Mouse (Mus musculus): Measurements from ENCODE around the gene Lrtm2.

The Lrtm2 gene

GRCm38 (mm10) chr6:119333831-119334230, 3.3 kb upstream of the Lrtm2 start:
- no peak for DNase-seq

- DNase-seq, result no peak
Measured at GRCm38 (mm10) chr6:119333202-119333601, 2.6 kb upstream of the Lrtm2 start.

GRCm38 (mm10) chr6:119332111-119332510, 1.5 kb upstream of the Lrtm2 start:
- DNase-seq, result no peak

- DNase-seq, result peak; percentile 47 to 51
Measured at GRCm38 (mm10) chr6:119329936-119330335, 630 bp downstream of the Lrtm2 start.

- peak; percentile 44 to 64 for DNase-seq
Measured at GRCm38 (mm10) chr6:119329215-119329714, 1.3 kb downstream of the Lrtm2 start.

GRCm38 (mm10) chr6:119328521-119329115, 1.9 kb downstream of the Lrtm2 start:
- peak in 1 of 2 experiments; percentile 53 for DNase-seq

GRCm38 (mm10) chr6:119326541-119326940, 4.0 kb downstream of the Lrtm2 start:
- no peak for DNase-seq

GRCm38 (mm10) chr6:119325978-119326377, 4.6 kb downstream of the Lrtm2 start:
- DNase-seq, result no peak

- no peak for DNase-seq
Measured at GRCm38 (mm10) chr6:119324776-119325175, 5.8 kb downstream of the Lrtm2 start.

- DNase-seq, result peak in 1 of 2 experiments; percentile 49
Measured at GRCm38 (mm10) chr6:119321752-119322151, 8.8 kb downstream of the Lrtm2 start.

- DNase-seq, result no peak
Measured at GRCm38 (mm10) chr6:119320481-119320880, 10.1 kb downstream of the Lrtm2 start.

GRCm38 (mm10) chr6:119319358-119319757, 11.2 kb downstream of the Lrtm2 start:
- no peak for DNase-seq

GRCm38 (mm10) chr6:119318732-119319131, 11.8 kb downstream of the Lrtm2 start:
- no peak for DNase-seq

GRCm38 (mm10) chr6:119314751-119315476, 15.7 kb downstream of the Lrtm2 start:
- DNase-seq, result peak in 1 of 2 experiments; percentile 50

- DNase-seq, result no peak
Measured at GRCm38 (mm10) chr6:119313588-119314375, 16.8 kb downstream of the Lrtm2 start.

- peak; percentile 50 to 65 for DNase-seq
Measured at GRCm38 (mm10) chr6:119313096-119313495, 17.5 kb downstream of the Lrtm2 start.

GRCm38 (mm10) chr6:119312381-119312780, 18.2 kb downstream of the Lrtm2 start:
- DNase-seq, result peak in 1 of 2 experiments; percentile 58

- no peak for DNase-seq
Measured at GRCm38 (mm10) chr6:119310176-119310575, 20.4 kb downstream of the Lrtm2 start.

- DNase-seq, result no peak
Measured at GRCm38 (mm10) chr6:119307867-119308413, 22.6 kb downstream of the Lrtm2 start.

GRCm38 (mm10) chr6:119303331-119303730, 27.2 kb downstream of the Lrtm2 start:
- no peak for DNase-seq

- peak; percentile 88 to 91 for DNase-seq
Measured at GRCm38 (mm10) chr6:119301310-119301709, 29.3 kb downstream of the Lrtm2 start.

GRCm38 (mm10) chr6:119280761-119281160, 49.8 kb downstream of the Lrtm2 start:
- DNase-seq, result peak; percentile 77 to 81

GRCm38 (mm10) chr6:119276713-119277112, 53.9 kb downstream of the Lrtm2 start:
- no peak for DNase-seq

Data from cerebellum, postnatal 25 days (tissue).